Mouse (Mus musculus) sigmoid colon, adult 10 weeks (tissue): Measurements from ENCODE around the gene Eid2. TPM values are rescaled to one million over a fixed set of nuclear protein-coding genes. Genes with fewer than 3 reads are reported as not detected.

Source experiments
- polyA plus RNA-seq: library from polyadenylated mRNA; stranded (reverse); fragments of 350-450 nt; fragmentation: Illumina TruSeq; extraction: RNeasy Lipid Tissue Mini Kit (QIAGEN cat#74804); gene quantifications from one replicate; pipeline ENCODE4 v1.2.3, GENCODE M21; 2014; ENCODE audit warnings: low read depth, low replicate concordance

The Eid2 gene
- polyA plus RNA-seq = 3.2 TPM

DNA sequence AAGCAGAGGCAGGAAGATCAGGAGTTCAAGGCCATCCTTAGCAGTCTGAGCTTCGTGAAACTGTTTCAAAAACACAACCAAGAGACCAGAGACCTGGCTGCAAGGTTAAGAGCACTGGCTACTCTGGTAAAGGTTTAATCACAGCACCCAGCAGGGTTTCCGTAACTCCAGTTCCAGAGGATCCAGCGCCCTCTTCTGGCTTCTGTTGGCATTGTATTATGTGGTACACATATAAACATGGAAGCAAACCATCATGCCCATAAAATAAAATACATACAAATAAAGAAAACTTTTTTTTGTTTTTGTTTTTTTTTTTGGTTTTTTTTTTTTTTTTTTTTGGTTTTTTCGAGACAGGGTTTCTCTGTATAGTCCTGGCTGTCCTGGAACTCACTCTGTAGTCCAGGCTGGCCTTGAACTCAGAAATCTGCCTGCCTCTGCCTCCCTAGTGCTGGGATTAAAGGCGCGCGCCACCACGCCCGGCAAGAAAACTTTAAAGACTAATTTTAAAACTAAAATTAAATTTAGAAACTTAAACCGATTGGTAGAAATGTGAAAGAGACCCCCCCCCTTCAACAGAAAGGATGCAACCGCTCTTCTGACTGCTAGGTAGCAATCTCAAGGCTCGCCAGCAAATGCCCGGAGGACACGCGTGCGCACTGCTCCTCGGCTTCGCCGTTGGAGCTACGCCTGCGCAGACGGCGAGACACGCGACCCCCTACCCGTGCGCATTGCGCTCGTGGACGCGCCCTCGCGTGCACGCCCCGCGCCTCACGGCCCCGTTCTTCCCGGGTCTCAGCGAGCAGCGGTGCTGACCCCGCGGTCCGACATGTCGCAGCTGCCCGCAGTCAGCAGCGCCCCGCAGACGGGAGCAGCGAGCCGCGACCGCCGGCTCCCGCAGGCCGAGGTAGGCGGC, at the start of gene Eid2:
Eid2 (plus strand) TSS at position 753 of the 913 bp plus-strand sequence.

DNA sequence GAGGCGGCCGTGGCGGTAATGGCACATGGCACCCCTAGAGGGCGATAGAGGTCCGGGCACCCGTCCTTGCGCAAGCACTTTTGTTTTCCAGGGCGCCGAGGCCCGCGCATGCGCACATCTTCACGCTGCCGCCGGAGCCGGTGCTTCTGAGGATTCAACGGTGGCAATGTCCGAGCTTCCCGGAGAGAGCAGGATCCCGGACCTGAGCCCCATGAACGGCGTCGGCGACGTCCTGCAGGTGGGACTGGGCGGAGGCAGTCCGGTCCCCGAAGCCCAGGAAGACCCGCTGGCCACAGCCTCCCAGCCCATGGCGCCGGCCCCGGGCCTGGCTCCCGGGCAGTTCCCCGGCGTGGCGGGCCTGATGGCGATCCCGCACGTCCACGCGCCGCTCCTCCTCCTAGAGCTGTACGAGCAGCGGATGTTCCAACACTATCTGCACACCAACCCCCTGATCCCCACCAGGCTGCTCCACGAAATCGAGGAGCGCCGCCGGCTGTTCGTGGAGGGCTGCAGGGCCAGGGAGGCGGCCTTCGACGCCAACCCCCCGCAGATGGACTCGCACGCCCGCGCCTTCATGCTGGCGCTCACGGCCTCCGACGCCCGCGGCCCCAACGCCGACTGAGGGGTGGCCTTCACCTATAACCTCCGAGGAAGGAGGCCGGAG, 10.1 kb downstream of the Eid2 start, which contains the start of gene Eid2b:
Eid2b (plus strand) TSS at position 125 of the 664 bp plus-strand sequence.

GRCm38 (mm10) chr7:28290638-28291590, 23.2 kb downstream of the Eid2 start, which contains the start of gene Selenov:
Gene Selenov, minus strand, starts transcription at chr7:28291186.

DNA sequence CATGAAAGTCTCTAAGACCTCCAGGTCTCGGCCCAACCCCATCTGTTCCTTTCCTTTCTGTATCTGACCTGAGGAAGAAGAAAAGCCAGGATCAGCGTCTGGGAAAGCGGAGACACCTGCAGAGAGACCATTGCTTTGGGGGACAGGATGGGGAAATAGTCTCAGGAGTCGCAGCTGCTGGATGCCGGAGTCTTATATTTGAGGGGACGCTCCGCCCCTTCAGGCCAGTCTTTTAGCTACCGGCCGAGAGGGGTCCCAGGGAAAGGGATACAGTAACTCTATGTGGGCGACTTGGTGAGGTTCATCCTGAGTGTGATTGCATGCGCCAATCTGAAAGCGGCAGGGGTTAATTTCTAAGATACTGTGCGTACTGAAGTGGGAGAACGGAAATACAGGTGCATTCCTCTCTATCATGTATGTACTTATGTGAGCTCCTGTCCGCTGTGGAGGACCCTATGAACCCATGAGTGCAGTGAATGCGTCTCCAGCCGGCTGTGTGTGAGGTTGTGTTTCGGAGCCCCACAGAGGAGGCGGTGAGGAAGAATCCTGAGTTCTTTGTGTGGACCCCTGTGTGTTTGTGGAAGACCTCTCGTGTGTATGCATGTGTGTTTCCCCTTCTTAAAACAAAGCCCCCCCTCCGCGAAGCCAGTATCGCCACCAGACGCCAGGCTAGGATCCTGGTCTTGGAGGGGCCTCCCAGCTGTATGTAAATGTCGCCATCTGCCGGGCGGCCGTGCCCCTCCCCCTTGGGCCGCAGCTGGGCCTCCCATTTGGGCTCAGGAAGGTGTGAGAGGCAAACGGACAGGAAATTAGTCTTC, 34.1 kb downstream of the Eid2 start, which contains the start of gene Dll3:
Dll3 (minus strand) TSS at position 623 of the 818 bp plus-strand sequence.

GRCm38 (mm10) chr7:28311926-28312543, 44.4 kb downstream of the Eid2 start, which contains the start of gene Timm50:
Gene Timm50, minus strand, starts transcription at chr7:28312072.

Other genes starting within 250 kb of the Eid2 start
- gene Psmc4, start 217.8 kb upstream of the Eid2 start, polyA plus RNA-seq = 20.4 TPM
- gene Fcgbp, start 196.6 kb upstream of the Eid2 start, polyA plus RNA-seq = 68.4 TPM
- gene 9530053A07Rik, start 138.4 kb upstream of the Eid2 start, polyA plus RNA-seq = not detected
- gene Fbl, start 98.2 kb upstream of the Eid2 start, polyA plus RNA-seq = 9.5 TPM
- 0.35 TPM for gene Dyrk1b, start 88.4 kb upstream of the Eid2 start, polyA plus RNA-seq
- gene Eid2b, start 9.9 kb downstream of the Eid2 start, polyA plus RNA-seq = 7.4 TPM
- not detected for gene Selenov, start 23.3 kb downstream of the Eid2 start, polyA plus RNA-seq
- gene Dll3, start 34.4 kb downstream of the Eid2 start, polyA plus RNA-seq = not detected
- gene Timm50, start 44.2 kb downstream of the Eid2 start, polyA plus RNA-seq = 5.8 TPM
- gene Supt5, start 70.9 kb downstream of the Eid2 start, polyA plus RNA-seq = 26.6 TPM
- 221 TPM for gene Rps16, start 82.8 kb downstream of the Eid2 start, polyA plus RNA-seq
- 2.7 TPM for gene Plekhg2, start 104.7 kb downstream of the Eid2 start, polyA plus RNA-seq
- 46.7 TPM for gene Zfp36, start 112.4 kb downstream of the Eid2 start, polyA plus RNA-seq
- 1.5 TPM for gene Med29, start 124.8 kb downstream of the Eid2 start, polyA plus RNA-seq
- 58.5 TPM for gene Paf1, start 125.1 kb downstream of the Eid2 start, polyA plus RNA-seq
- gene Gmfg, start 169.6 kb downstream of the Eid2 start, polyA plus RNA-seq = 17.7 TPM
- not detected for gene Lrfn1, start 184.1 kb downstream of the Eid2 start, polyA plus RNA-seq
- not detected for gene Ifnl2, start 242.6 kb downstream of the Eid2 start, polyA plus RNA-seq